Mouse (Mus musculus) left cerebral cortex, postnatal 25 days (tissue): ENCODE measurements around the gene Urgcp. TPM values are rescaled to one million over a fixed set of nuclear protein-coding genes. Genes with fewer than 3 reads are reported as not detected.

Experiments
- DNase-seq, 2 experiments: peaks; one replicate each; pipeline ENCODE4 v3.0.0; 2022; ENCODE audit warnings: low spot score in 2 of 2, mixed read lengths in 1 of 2
- intact Hi-C: fragments of 180-260 bp; cut with DNase I; formaldehyde crosslinking; loops from one replicate; pipeline ENCODE4 v1.15.1; 2025
- total RNA-seq, 2 experiments: library from RNA; stranded (reverse); gene quantifications; 2 replicates each; pipeline ENCODE4 v1.2.3; 2021

Urgcp gene
- total RNA-seq, 2 experiments from 2014 or later = 60.6 to 67.4 TPM

GRCm38 (mm10) chr11:5718611-5719354 lies 43.4 kb downstream of the Urgcp start:
- DNase-seq = no peak
- intact Hi-C loops = no loop called here

GRCm38 (mm10) chr11:5716938-5717705 lies 45.1 kb downstream of the Urgcp start:
- intact Hi-C loops = no loop called here
- no peak for DNase-seq

GRCm38 (mm10) chr11:5716246-5716645 lies 45.9 kb downstream of the Urgcp start:
- DNase-seq = no peak
- intact Hi-C loops = no loop called here

- no peak for DNase-seq
- intact Hi-C loops = no loop called here
Measured at GRCm38 (mm10) chr11:5715630-5716105, 46.5 kb downstream of the Urgcp start, which contains the start of gene Mrps24. Gene Mrps24 (minus strand): TSS chr11:5715680.

GRCm38 (mm10) chr11:5715179-5715578 lies 47.0 kb downstream of the Urgcp start:
- no peak for DNase-seq
- intact Hi-C loops = no loop called here

- intact Hi-C loops = loop anchor here (5.0 kb wide), 2 partner anchors 165 to 220 kb away; partner anchors contain the start of gene Ccdc117
- peak; percentile 79 to 84 for DNase-seq
Measured at GRCm38 (mm10) chr11:5707530-5708353, 54.4 kb downstream of the Urgcp start.

- DNase-seq = peak; percentile 39 to 57
- intact Hi-C loops = loop anchor here (5.0 kb wide), 2 partner anchors 165 to 220 kb away; partner anchors contain the start of gene Ccdc117
Measured at GRCm38 (mm10) chr11:5706874-5707529, 55.2 kb downstream of the Urgcp start.

GRCm38 (mm10) chr11:5705972-5706371 lies 56.2 kb downstream of the Urgcp start:
- intact Hi-C loops = loop anchor here (5.0 kb wide), 2 partner anchors 164 to 219 kb away; partner anchors contain the start of gene Ccdc117
- DNase-seq = no peak

GRCm38 (mm10) chr11:5703341-5703740 lies 58.8 kb downstream of the Urgcp start:
- no peak for DNase-seq

GRCm38 (mm10) chr11:5702957-5703332 lies 59.2 kb downstream of the Urgcp start:
- intact Hi-C loops = no loop called here
- DNase-seq = no peak

More at GRCm38 (mm10) chr11:5703341-5703740, 58.8 kb downstream of the Urgcp start:
- intact Hi-C loops = no loop called here

- DNase-seq = no peak
- intact Hi-C loops = no loop called here
Measured at GRCm38 (mm10) chr11:5702271-5702956, 59.8 kb downstream of the Urgcp start.

- intact Hi-C loops = no loop called here
- DNase-seq = no peak
Measured at GRCm38 (mm10) chr11:5701821-5702220, 60.4 kb downstream of the Urgcp start.

GRCm38 (mm10) chr11:5701300-5701699 lies 60.9 kb downstream of the Urgcp start:
- intact Hi-C loops = no loop called here
- no peak for DNase-seq

GRCm38 (mm10) chr11:5700808-5701207 lies 61.4 kb downstream of the Urgcp start:
- intact Hi-C loops = no loop called here
- DNase-seq = no peak

- intact Hi-C loops = loop anchor here (2.0 to 5.0 kb wide), 3 partner anchors 129 to 207 kb away; partner anchors contain the start of gene Ccdc117
- DNase-seq = peak; percentile 49 to 62
Measured at GRCm38 (mm10) chr11:5691775-5692174, 70.4 kb downstream of the Urgcp start.

GRCm38 (mm10) chr11:5684283-5684682 lies 77.9 kb downstream of the Urgcp start:
- DNase-seq = no peak
- intact Hi-C loops = no loop called here

- no peak for DNase-seq
- intact Hi-C loops = no loop called here
Measured at GRCm38 (mm10) chr11:5682541-5682940, 79.6 kb downstream of the Urgcp start.
